Mouse (Mus musculus) G1E (cell line): ENCODE data around the gene Bach1.

Experiments
- CTCF ChIP-seq: IDR thresholded peaks from 2 replicates; pipeline ENCODE4 v1.5.1; 2012; ENCODE audit warnings: low read depth, low read length, inconsistent platforms, mixed read lengths
- GATA2 ChIP-seq: IDR thresholded peaks from 2 replicates; pipeline ENCODE4 v1.6.1; 2012; ENCODE audit warnings: low read depth, low read length, inconsistent platforms, borderline replicate concordance

DNA sequence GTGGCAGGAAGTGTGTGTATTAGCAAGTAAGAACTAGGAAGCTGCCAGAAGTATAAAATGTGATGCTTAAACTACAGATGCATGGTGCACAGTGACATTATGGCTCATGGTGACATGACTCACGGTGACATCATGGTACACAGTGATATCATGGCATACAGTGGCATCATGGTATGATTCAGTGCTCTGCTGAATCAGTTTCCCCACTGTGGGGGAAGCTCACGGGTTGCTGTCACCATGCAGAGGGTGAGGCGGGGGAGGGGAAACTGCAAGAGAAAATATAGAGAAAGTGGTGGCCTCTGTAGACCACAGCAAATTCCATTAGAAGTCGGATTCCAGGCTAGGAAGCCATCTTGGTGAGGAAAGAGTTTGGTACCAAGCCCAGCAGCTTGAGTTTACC, 26.1 kb downstream of the Bach1 start:
- TF ChIP-seq CTCF: no peak
- TF ChIP-seq GATA2: no peak
